Mouse (Mus musculus) spleen, adult 2 months (tissue): ENCODE data around the gene Camta1.

Experiments
- CTCF ChIP-seq: fragments of 200-500 bp; IDR thresholded peaks from 2 replicates; pipeline ENCODE4 v1.5.1; 2011; ENCODE audit warnings: mild to moderate bottlenecking, inconsistent platforms; ENCODE audit not compliant: insufficient read depth, insufficient read length, insufficient replicate concordance; ENCODE audit errors: extremely low read depth
- POLR2A ChIP-seq: fragments of 200-500 bp; IDR thresholded peaks from 2 replicates; pipeline ENCODE4 v1.6.1; 2011; ENCODE audit warnings: low read depth, low read length, inconsistent platforms

GRCm38 (mm10) chr4:151172526-151172925 lies 689.1 kb downstream of the Camta1 start:
- TF ChIP-seq CTCF: no peak
- no peak for TF ChIP-seq POLR2A
